Mouse (Mus musculus) embryo, embryonic 11 days (tissue): ENCODE measurements around the gene Msln.
A peak's percentile ranks its signal among the peaks of the same experiment; 100 is the strongest.
"Not testable (repeated sequence)": the region's sequence is repeated elsewhere in the genome, so short reads cannot be mapped to it uniquely, and the experiment has no call there.

Experiments used
- DNase-seq: peaks from one replicate; pipeline ENCODE4 v3.0.0-alpha.2; 2015

The Msln gene

DNA sequence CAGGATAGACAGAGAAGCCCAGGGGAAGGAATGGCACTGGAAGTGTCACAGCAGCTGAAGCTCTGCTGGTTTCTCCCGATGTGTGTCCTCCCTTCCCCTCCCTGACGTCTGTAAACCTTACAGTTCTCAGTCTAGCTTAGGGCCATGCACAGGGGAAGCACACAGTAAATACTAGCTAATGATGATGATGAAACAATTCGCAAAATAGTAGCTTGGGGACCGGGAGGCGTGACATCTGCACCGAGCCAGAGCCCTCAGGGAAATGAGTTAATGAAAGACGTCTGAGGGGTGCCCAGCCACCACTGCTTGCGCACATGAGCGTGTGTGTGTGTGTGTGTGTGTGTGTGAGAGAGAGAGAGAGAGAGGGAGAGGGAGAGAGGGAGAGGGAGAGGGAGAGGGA lies 15.2 kb upstream of the Msln start:
- DNase-seq: no peak

DNA sequence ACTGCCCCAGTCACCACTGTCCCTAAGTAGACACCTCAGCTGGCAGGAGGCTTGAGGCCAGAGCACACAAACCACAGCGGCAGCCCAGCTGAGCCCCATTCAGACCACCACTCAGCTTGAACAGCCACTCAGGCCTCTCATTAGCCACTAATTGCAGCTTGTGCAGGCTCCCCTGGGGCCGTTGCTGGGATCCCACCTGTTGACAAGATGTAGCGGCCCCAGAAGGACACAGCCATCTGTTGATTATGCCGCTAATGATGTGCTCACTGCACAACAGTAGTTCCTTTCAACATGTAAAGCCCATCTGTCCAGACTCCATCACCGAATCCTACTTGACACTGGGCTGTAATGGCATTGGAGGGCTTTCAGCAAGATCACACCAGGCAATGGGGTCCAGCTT lies 11.7 kb upstream of the Msln start:
- peak; percentile 60 for DNase-seq

DNA sequence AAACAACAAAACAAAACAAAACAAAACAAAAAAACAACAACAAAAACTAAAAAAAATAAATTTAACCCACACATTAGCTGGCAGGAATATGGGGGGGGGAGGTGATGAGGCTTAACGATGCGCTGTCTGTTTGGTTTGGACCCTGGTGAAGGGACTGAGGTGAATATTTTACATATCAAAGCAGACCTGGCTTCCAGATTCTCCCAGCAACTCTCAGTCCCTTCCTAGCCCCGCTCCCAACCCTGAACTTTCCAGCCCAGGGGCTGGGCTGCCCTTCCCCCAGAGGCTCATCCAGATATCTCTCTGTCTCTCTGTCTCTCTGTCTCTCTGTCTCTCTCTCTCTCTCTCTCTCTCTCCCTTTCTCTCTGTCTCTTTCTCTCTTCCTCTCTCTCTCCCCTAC lies 8.4 kb upstream of the Msln start:
- no peak for DNase-seq

DNA sequence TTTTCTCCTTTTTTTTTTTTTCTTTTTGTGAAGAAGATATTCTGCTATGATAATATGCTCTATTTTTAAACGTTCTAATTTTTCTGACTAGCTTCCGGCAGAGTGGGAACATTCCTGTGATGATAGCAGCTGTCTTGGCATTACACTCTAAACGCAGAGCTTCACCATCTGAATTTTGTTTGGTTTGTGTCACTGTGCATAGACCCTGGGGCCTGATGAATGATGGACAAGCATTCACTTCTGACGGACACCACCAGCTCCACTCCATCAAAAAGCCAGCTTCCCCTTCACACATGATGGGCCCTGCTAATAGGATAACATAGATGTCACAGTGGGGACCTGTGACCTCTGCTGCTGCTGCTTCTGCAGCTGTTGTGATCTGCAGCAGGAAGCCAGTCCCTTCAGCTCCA lies 7.4 kb upstream of the Msln start:
- peak; percentile 24 for DNase-seq

DNA sequence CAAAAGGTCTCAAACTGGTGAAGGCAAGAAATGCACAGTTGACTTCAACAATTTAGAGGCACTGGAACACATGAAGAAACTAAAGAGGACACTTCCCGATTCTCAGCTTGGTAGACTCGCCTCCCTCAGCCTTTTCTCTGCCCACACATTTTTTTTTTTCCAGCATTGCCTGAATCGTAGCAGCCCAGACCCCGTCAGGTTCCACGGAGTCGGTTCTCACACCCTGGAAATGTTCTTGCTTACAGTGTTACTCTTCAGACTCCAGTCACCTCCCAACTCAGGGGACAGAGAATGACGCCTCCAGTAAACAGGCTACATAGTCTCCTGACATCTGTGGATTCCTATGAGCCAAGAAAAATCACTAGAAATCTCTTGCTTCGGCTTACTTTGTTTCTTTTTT lies 6.0 kb upstream of the Msln start:
- no peak for DNase-seq

DNA sequence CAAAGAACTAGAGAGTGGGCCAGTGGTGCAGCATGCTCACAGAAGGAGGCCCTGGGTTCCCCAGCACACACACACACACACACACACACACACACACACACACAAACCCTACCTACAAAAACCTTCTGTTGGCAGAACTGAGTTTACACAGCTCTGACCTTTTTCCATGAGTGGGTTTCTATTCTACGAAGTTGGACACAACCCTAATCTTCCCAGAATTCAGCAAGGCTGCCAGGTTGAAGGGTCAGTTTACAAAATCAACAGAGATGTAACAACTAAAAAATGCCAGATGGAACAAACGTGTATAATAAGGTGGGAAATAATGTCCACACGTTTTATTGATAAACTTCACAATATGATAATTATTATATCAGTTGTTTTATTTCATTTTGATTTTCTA lies 3.5 kb upstream of the Msln start:
- no peak for DNase-seq

DNA sequence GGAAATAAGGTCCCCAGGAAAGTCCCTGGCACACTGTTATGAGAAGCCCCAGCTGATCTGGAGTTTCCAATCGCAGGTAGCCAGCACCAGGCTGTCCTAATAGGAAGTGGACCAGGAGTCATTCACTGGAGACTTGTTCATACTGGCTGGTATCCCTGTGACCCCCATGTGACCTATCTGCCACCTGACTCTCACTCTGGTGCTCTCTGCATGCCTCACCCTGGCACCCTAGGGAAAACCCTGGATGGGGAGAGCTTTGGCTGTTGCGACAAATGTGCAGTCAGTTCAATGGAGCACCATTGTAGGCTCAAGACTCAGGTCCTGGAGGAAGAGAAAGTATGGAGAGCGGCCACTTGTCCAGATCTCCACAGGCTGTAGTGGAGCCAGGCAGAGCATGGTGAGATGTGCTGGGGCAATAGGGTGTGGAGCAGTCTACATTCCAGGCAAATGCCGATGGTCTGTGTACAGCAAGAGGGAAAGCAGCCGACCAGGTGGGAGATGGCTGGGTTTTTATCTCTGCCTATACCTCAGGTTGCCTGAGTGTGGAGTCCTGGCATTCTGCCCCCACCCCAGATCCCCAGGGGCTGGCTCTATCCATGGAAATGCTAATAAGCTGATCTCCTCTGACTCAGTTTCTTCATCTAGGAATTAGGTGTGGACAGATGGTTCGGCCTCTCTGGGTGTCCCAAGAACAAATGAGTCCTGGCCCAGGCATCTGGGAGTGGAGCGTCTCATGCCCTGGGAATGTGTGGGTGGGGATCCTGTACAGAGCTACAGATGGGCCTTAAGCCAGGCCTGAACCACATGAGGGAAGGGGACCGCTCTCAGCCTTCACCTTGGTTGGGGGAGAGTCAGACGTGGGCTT lies 2.4 kb upstream of the Msln start:
- DNase-seq: no peak

DNA sequence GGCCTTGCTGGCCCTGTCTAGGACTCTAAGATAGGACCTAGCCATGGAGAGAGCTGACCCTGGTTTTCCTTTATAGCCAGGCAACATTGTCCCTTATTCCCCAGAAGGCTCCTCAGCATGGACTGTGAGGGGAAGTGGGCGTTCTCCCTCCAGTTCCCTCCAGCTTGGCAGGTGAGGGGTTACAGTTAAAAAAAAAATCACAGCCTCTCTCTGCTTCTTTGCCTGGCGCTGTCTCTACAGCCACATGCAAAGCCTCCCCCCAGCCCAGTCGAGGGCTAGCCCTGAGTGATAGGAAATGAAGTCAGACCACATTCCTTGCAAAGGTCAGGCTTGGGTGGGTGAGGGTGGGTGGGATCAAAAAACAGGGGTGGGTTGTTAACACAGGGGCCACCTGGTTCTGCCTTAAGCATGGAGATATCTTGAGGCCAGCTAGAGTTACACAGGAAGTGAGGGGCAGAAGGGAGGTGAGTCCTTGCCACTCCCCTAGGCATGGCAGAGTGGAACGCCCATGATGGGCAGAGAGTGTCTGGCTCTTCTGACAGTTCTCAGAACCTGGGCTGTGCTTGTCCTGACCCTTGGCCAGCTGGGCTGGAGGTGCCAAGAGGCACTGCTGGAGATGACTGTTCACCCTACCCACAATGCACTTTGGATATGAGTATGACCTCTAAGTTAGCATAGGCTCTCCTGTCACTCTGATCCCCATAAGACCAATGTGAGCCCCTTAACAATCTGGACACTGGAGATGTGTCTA lies 1.6 kb upstream of the Msln start:
- peak; percentile 34 for DNase-seq

DNA sequence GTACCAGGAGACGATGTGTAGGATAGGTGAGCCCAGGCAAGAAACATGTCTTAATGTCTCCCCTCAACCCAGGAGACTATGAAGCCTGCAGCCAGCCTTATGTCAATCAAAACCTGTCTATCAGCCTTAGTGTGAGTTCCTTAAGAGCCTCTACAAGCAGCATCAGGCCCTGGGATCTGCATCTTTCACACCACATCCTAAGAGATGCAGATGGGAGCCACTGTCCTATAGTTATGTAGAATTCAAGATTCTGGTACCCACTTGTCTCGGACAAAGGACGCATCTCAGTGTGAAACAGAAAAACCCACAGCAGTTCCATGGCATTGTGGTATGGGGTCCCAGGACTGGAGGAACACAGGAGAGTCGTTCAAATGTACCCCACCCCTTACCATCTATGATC lies 908 bp upstream of the Msln start:
- no peak for DNase-seq

DNA sequence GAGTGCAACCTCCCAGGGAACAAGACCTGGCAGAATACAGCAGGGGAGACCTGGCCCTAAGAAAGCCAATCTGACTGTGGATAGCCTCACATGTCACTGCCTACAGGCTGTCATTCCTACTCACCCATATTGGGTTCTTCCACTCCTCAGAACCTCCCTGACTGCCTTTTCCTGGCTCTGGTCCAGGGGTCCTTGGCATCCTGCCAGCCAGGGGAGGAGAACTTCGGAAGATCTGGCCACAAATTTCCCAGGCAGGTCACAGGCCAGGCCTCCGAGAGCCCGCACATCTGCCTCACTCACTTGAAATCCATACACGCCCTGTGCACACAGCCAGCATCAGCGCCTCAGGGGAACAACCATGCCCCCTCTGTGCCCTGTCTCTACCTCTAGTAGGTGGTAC lies 2.7 kb downstream of the Msln start:
- DNase-seq: no peak

DNA sequence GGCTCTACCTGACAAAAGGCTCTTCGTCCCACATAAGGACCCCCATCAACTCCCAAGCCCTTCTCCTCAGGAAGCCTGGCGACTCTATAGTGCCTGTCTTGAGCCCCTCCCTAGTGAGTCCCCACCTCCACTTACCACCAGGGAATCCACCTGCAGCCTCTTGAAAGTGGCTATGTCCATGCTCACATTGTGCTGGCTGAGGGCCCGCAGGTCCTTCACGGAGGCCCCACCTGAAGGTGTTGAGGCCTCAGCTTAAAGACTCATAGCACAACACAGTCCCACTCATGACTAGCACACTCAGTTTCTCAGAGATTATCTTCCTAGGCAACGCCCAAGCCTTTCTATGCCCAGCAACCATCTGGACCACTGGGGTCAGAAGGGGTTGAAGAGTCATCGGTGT lies 4.9 kb downstream of the Msln start:
- DNase-seq: no peak

DNA sequence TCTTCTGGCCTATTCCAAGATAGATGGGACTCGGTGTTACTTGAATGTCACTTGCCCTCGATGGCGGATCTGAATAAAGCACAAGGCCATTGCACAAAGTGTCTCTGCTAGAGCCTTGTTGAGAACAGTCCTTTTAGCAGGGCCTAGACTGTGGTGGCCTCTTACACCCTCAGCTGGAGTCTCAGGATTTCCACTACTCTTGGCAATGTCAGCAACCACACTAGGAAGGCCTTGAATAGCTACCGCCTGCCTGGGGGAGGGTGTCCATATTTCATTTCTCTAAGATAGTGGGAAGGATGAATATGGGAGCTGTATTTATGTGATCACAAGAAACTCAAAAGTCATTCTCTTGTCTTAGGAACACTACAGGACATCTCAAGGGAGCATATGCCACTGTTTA lies 5.9 kb downstream of the Msln start:
- no peak for DNase-seq

DNA sequence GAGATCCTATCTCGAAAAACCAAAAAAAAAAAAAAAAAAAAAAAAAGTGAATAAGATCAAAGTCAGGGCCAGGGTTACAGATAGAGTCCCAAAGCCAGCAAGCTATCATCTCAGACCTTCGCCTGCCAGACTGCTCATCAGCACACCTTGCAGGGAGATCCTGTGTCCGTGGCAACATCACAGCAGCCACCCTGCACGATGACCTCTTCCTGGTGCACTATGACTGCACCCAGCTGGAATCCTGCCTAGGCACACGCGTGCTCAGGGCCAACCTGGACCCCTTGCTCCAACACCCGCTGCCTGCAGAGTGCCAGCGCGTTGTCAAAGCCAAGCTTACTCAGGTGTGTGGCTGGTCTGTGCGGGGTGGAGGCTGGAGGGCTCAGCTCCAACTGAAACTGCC lies 9.9 kb downstream of the Msln start:
- no peak for DNase-seq

DNA sequence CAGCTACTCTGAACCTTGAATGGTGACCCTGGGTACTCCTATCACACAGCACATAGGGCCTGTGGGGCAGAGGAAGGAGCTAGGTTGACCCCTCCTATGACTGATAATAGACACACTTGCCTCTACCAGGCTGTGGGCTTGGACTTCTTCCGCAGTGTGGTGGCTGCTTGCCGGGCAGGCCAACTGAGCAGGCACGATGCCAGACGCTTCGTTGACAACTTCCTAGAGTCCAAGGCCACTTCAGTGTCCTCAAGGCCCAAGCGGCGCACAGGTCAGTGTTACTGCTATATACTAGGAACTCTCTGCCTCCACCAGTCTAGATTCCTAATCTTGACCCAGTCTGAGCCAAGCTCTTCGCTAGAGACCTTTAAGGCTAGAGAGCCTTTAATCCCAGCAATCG lies 10.3 kb downstream of the Msln start:
- DNase-seq: no peak

DNA sequence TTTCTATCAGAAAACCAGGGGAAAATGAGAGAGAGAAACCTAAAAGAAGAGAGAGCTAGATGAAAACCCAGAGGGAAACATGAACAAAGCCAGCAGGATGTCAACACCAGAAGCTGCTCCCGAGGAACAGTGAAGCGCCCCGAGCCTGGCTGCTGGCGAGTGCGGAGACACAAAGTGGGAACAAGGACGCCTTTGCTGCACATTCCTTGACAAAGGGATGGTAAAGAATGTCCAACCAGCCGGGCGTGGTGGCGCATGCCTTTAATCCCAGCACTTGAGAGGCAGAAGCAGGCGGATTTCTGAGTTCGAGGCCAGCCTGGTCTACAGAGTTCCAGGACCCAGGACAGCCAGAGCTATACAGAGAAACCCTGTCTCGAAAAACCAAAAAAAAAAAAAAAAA lies 12.7 kb downstream of the Msln start:
- DNase-seq: not testable (repeated sequence)

DNA sequence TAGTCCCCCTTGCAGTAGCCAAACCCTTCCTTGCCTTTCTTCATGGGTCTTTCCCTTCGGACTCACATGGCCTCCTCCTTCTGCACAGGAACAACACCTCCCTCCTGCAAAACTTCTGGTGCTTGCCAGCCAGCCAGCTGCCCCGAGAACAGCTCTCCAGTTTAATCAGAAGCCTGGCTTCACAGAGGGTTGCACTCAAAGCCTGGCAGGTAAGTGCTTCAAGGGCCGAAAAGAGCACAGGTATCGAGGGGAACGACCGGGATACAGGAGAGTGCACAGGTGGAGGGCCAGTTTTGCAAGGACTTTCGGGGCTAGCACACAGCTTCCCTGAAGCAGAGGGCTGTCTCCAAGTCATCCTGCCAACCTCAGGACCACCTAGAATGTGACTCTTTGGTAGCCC lies 15.3 kb downstream of the Msln start:
- DNase-seq: no peak

DNA sequence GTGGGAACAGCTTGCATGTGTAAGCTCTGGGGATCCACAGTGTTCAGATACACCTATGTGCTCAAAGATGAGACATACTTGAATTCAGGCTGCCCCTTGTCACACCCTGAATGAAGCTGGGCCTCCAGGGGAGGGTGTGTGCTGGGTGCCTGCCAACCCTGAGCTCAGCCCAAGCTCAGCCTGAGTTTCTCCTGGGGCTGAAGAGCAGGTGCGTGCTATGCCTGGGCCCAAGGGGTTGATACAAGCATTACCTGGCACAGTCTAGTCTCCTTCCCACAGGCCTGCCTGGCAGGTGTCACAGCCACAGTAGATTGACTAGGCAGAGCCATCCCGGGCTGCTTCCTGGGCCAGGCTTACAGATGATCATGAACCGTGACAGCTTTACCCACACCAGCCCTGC lies 18.4 kb downstream of the Msln start, which contains the start of gene Mslnl:
Gene Mslnl, plus strand, starts transcription at position 298 of the 400 bp plus-strand sequence.
- DNase-seq: no peak

DNA sequence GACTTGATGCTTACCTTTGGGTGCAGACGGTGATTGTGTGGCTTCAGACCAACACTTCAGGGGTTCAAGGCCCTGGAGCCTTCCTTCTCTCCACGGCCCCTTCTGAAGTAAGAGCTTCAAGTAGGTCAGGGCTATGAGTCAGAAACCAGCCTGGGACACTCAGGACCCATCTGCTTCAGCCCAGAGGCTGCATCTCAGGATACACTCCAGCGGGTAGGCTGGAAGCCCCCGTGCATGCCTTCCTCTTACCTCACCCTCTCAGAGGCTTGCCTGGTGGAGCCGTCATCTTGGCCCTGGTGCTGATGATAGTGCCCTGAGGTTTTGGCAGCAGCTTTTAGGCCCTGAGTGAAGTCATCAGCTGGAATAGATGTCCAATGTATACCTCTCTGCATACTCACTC lies 18.9 kb downstream of the Msln start:
- no peak for DNase-seq

DNA sequence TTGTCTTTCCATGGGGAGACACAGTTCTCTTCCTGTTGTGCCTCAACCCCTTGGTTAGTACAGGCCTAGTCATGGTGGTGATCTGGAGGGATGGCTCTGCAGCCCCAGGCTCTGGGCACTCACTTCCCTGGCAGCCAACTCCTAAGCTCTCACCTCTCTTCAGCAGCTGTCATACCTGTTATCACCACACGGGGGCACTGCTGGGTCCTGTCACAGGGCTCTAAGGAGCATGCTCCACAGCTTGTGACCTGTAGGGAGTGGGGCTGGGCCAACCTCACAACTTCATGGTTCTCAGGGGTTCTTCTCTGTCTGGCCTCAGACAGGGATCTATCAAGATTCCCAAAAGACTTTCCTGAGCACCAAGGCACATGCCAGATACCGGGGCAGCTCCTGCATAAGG lies 22.1 kb downstream of the Msln start:
- DNase-seq: peak; percentile 88

DNA sequence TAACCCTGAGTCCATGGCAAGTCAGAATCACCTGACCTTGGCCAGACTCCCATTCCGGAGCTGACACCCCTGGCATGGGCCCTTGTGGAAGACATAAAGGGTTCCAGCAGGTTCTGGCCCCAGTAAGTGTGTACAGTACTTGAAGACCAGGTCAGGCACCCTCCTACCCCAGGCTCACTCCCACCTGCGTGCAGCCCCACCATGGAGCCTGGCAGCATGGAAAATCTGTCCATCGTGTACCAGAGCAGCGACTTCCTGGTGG lies 26.2 kb downstream of the Msln start:
- DNase-seq: no peak

DNA sequence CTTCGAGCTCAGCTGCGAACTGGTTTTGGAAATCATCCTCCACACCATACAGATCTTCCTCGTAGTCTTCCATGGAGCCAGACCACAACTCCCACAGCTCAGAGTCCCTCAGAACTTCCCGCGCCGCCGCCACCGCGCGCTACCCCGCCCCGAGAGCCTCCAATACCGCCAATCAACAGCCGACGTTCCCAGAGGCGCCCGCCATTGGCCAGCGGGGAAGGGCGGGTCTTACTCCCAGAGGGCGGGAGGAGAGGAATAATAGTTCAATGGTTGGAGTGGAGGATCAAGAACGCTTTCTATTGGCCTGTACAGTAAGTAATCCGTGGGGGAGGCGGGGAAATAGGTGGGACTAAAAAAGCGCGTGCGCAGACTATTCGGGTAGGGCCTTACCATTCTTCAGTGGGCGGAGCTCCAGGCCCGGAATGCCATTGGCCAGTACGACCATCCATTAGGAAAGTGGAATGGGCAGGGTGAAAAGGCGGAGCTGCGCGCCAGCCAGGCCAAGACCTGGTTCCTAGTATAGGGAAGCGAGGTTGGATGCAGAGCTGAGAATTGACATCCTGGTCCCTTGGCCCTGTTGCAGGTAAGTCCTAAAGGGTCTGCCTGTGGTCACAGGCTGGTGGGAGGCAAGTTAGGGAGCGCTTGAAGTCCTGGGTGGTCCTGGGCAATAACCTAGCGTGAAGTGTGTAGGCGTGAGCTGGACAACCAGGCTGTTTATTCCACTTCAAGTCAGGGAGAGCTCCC lies 26.7 kb downstream of the Msln start, which contains the start of the genes Chtf18 and Rpusd1:
Gene Chtf18, minus strand, starts transcription at position 155 of the 744 bp plus-strand sequence.
Gene Rpusd1, plus strand, starts transcription at position 406 of the 744 bp plus-strand sequence.
- peak; percentile 100 for DNase-seq

DNA sequence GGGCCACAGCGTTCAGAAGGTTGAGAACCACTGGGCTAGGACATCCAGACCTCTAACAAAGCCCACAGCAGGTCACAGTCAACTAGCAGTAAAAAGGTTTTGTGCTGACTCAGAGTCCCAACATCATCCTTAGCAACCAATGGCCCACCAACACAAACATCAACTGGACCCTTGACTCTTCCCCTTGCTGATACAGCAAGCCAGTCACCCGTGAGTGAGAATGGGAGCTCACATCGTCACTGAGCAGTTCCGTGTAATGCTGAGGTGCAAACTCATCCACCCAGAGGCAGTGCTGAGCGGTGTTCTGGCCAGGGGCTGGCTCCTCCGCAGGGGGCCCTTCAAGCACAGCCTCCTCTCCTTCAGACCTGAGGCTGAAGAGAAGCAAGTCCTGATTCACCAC lies 28.9 kb downstream of the Msln start:
- DNase-seq: no peak

DNA sequence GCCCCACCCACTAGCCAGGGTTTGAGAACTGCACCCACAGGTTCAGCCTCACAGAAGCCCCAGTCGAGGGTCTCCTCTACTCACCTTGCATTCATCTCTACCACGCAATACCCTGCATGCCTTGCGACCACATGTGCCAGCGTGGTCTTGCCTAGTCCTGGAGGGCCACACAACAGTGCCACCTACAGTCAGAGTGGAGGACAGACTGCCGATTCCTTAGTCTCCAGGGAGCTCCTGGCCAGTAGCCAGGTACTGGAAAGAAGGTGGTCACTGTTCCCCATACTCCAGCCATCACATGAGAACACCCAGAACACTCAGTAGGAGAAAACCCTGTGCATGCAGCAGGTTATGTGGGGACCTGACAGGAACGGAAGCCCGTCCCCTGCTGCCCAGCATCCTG lies 30.3 kb downstream of the Msln start:
- DNase-seq: peak; percentile 40

DNA sequence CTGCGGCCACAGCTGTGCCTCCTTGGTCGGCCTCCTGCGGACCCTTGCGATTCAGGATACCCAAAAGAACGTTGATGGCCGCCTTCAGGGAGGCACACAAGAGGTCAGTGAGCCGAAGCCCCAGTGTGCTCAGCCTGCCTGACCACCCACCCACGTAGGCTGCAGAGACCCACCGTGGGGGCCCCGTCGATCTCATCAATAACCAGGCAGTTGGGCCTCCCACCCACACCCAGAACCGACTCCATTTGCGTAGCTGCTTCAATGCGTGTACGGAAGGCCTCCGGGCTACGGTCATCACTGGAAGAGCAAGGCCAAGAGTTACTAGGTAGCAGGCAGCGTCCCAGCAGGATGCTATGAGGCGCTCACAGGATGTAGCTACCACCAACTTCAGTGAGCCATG lies 30.7 kb downstream of the Msln start:
- DNase-seq: no peak
